Mouse (Mus musculus) induced T-regulatory cell, adult 2 months (primary cell): ENCODE results near the gene Slc39a11.
A peak's percentile ranks its signal among the peaks of the same experiment; 100 is the strongest.

ENCODE experiments used
- DNase-seq: peaks from one replicate; pipeline ENCODE4 v3.0.0-alpha.2; 2012; ENCODE audit warnings: low read depth

Slc39a11 gene

GRCm38 (mm10) chr11:113649353-113650210, at the start of gene Slc39a11:
Gene Slc39a11, minus strand, starts transcription at chr11:113650079.
- peak; percentile 87 for DNase-seq

- DNase-seq = no peak
Observed at GRCm38 (mm10) chr11:113699643-113700042, 49.8 kb upstream of the Slc39a11 start.

GRCm38 (mm10) chr11:113698013-113698545, 48.2 kb upstream of the Slc39a11 start:
- DNase-seq = no peak

- no peak for DNase-seq
Observed at GRCm38 (mm10) chr11:113697571-113697970, 47.7 kb upstream of the Slc39a11 start.

- no peak for DNase-seq
Observed at GRCm38 (mm10) chr11:113691851-113692250, 42.0 kb upstream of the Slc39a11 start.

- no peak for DNase-seq
Observed at GRCm38 (mm10) chr11:113691318-113691717, 41.4 kb upstream of the Slc39a11 start.

GRCm38 (mm10) chr11:113690506-113690905, 40.6 kb upstream of the Slc39a11 start:
- no peak for DNase-seq

- DNase-seq = no peak
Observed at GRCm38 (mm10) chr11:113687031-113687430, 37.2 kb upstream of the Slc39a11 start.

- DNase-seq = no peak
Observed at GRCm38 (mm10) chr11:113684707-113685426, 35.0 kb upstream of the Slc39a11 start.

- DNase-seq = peak; percentile 95
Observed at GRCm38 (mm10) chr11:113683957-113684706, 34.3 kb upstream of the Slc39a11 start, which contains the start of the genes Fam104a and D11Wsu47e. Gene Fam104a, minus strand, starts transcription at chr11:113684155. Gene D11Wsu47e, plus strand, starts transcription at chr11:113684412.

- DNase-seq = no peak
Observed at GRCm38 (mm10) chr11:113683627-113683956, 33.7 kb upstream of the Slc39a11 start.

- peak; percentile 69 for DNase-seq
Observed at GRCm38 (mm10) chr11:113682897-113683626, 33.2 kb upstream of the Slc39a11 start.

- DNase-seq = no peak
Observed at GRCm38 (mm10) chr11:113681979-113682378, 32.1 kb upstream of the Slc39a11 start.

- no peak for DNase-seq
Observed at GRCm38 (mm10) chr11:113680954-113681353, 31.1 kb upstream of the Slc39a11 start.

- DNase-seq = no peak
Observed at GRCm38 (mm10) chr11:113678373-113678772, 28.5 kb upstream of the Slc39a11 start.

- no peak for DNase-seq
Observed at GRCm38 (mm10) chr11:113677378-113677777, 27.5 kb upstream of the Slc39a11 start.

- DNase-seq = no peak
Observed at GRCm38 (mm10) chr11:113676847-113677246, 27.0 kb upstream of the Slc39a11 start.

GRCm38 (mm10) chr11:113674595-113674994, 24.7 kb upstream of the Slc39a11 start:
- DNase-seq = no peak

GRCm38 (mm10) chr11:113673614-113674013, 23.7 kb upstream of the Slc39a11 start:
- no peak for DNase-seq

GRCm38 (mm10) chr11:113669711-113670110, 19.8 kb upstream of the Slc39a11 start:
- DNase-seq = no peak

- no peak for DNase-seq
Observed at GRCm38 (mm10) chr11:113668857-113669256, 19.0 kb upstream of the Slc39a11 start.
